ENCODE assay signal across 27 mouse cellular contexts in genomic region chr3:146353961-146354360, GRCm38 (mm10).
"Had no signal": no experiment of that assay in that cellular context is flagged by ENCODE, and none has a peak within 500 bp of the region (broad histone marks: within the 10 kb centered on the region; RNA-seq: fewer than 3 reads in every experiment).

No protein-coding gene starts in this region.

- H3K9ac ChIP-seq: heart, embryonic 12.5 days; hindbrain, embryonic 12.5 days; hindbrain, embryonic 14.5 days; intestine, embryonic 15.5 days; limb, embryonic 12.5 days; liver, embryonic 13.5 days; liver, embryonic 15.5 days had no signal

- H3K4me3 ChIP-seq: gastrocnemius, adult 2 months; heart, embryonic 10.5 days; heart, embryonic 12.5 days; hindbrain, embryonic 10.5 days; hindbrain, embryonic 12.5 days; intestine, embryonic 15.5 days; layer of hippocampus, adult 2 months; left cerebral cortex, adult 2 months; limb, embryonic 10.5 days; limb, embryonic 12.5 days; liver, embryonic 13.5 days; liver, embryonic 15.5 days had no signal

- H3K4me2 ChIP-seq: heart, embryonic 12.5 days; hindbrain, embryonic 12.5 days; hindbrain, embryonic 14.5 days; intestine, embryonic 15.5 days; limb, embryonic 12.5 days; liver, embryonic 11.5 days; liver, embryonic 13.5 days; liver, embryonic 15.5 days had no signal

- ATAC-seq: hindbrain, embryonic 16.5 days; inflammation-experienced regulatory T-cells, adult 6 months; intestine, embryonic 15.5 days; intestine, postnatal 0 days had no signal

- H3K27ac ChIP-seq: gastrocnemius, adult 2 months; heart, embryonic 10.5 days; hindbrain, embryonic 10.5 days; hindbrain, embryonic 12.5 days; hindbrain, embryonic 14.5 days; intestine, embryonic 15.5 days; layer of hippocampus, adult 2 months; left cerebral cortex, adult 2 months; limb, embryonic 10.5 days; limb, embryonic 12.5 days; liver, embryonic 13.5 days; liver, embryonic 15.5 days had no signal

- DNase-seq: gastrocnemius, adult 2 months; gastrocnemius, postnatal 10 days; gastrocnemius, postnatal 25 days; heart, postnatal 10 days; heart, postnatal 4 days; kidney, adult 18-20 months; kidney, adult 8-10 months; kidney, postnatal 10 days; kidney, postnatal 25 days; kidney, postnatal 4 days; liver; liver, embryonic 13.5 days had no signal

- H3K27me3 ChIP-seq: heart, embryonic 12.5 days; intestine, embryonic 15.5 days; limb, embryonic 12.5 days had no signal

- H3K9me3 ChIP-seq: heart, embryonic 10.5 days; heart, embryonic 12.5 days; hindbrain, embryonic 10.5 days; hindbrain, embryonic 12.5 days; intestine, embryonic 15.5 days; limb, embryonic 10.5 days; limb, embryonic 12.5 days; liver, embryonic 13.5 days; liver, embryonic 15.5 days had no signal

- H3K4me1 ChIP-seq: heart, embryonic 10.5 days; heart, embryonic 12.5 days; hindbrain, embryonic 10.5 days; hindbrain, embryonic 12.5 days; intestine, embryonic 15.5 days; limb, embryonic 10.5 days; limb, embryonic 12.5 days; liver, embryonic 13.5 days; liver, embryonic 15.5 days had no signal

- H3K36me3 ChIP-seq: heart, embryonic 10.5 days; heart, embryonic 12.5 days; hindbrain, embryonic 10.5 days; hindbrain, embryonic 12.5 days; intestine, embryonic 15.5 days; limb, embryonic 10.5 days; limb, embryonic 12.5 days; liver, embryonic 13.5 days; liver, embryonic 15.5 days had no signal
